Mouse (Mus musculus): ENCODE measurements around the gene Mus81.
A peak's percentile ranks its signal among the peaks of the same experiment; 100 is the strongest.

The Mus81 gene

GRCm38 (mm10) chr19:5444954-5445353 is 43.2 kb downstream of the Mus81 start:
- DNase-seq (ENCODE audit: low read depth) = peak; percentile 52

DNA sequence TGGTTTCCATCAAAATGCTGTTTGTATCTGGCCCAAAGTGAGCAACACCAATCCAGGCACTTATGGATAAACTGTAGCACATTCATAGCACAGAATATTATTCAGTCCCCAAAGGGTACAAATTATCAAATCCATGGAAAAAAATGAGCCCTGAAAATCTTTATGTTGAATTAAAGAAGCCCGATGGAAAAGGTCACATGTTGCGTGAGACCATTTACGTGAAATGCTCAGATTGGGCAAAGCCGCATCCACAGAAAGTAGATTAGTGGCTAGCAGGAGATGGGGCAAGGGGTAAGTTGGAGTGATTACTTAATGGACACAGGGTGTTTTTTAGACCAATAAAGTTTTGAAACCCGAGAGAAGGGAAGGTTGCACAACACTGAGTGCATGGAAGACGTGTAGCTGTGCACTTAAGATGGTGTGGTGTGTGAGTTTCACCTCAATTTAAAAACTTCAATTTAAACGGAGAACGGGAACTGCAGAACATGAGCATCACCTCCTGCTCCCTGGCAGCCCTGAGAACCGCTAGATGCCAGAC is 43.8 kb downstream of the Mus81 start:
- DNase-seq (ENCODE audit: low read depth) = no peak

GRCm38 (mm10) chr19:5433951-5434350 is 54.3 kb downstream of the Mus81 start:
- DNase-seq (ENCODE audit: low read depth) = no peak

DNA sequence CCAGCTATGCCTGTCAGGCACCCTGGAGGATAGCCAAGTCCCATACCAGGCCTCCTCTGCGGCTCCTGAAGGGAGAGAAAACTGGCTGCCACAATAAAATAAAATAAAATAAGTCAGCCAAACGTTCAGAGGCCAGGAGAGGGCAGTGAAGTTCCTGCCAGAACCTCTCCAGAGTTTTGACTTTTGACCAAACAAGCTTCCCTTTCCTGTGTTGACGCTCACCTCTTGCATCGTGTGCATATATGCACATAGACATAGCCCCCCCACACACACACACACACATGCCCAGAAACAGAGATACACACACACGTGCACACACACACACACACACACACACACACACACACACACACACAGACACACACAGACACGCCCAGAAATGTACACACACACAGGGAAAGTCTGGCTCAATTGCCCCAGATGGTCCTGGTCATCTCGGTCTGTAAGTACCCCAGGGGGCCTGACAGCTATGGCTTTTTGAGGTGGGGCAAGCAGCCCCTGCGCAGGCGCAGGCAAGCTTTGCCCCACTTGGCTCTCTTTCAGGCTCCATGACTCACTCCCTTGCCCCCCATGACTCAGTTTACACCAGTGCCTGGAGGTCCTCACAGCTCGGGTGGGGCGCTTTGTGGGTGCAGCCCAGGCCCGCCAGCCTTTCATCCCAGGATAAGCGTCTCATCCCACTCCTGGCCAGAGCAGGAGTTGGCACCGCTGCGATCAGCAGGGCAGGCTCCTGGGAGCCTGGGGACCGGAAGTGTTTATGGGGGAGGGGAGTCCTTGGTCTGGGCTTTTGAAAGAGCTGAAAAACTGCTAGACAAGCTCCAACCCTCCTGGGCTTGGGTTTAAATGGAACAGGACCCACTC is 55.0 kb downstream of the Mus81 start:
- peak; percentile 58 for DNase-seq (ENCODE audit: low read depth)

Data from fibroblast of lung, adult 2 months (primary cell).